Mouse (Mus musculus): ENCODE measurements around the gene 1700122O11Rik. TPM values are rescaled to one million over a fixed set of nuclear protein-coding genes. Genes with fewer than 3 reads are reported as not detected.

Gene 1700122O11Rik
- polyA plus RNA-seq, 1 experiment from 2014 or later = not detected

GRCm38 (mm10) chr17:48001586-48002361 is 36.3 kb downstream of the 1700122O11Rik start:
- Histone ChIP-seq H3K4me2 (replicated peaks; ENCODE audit: low read depth, low read length) (peak overlapping the region; percentile 49), H3K27ac (ENCODE audit: low read length) (peak overlapping the region; percentile 90), H3K4me1 (ENCODE audit: control insufficient read depth, insufficient read depth, low read length) (peaks cover 28% of the 10 kb centered on the region), H3K9ac (replicated peaks; ENCODE audit: low read depth, low read length) (no peak overlapping the region), H3K9me3 (ENCODE audit: control insufficient read depth, low read depth, low read length) (no peaks in the 10 kb centered on the region), H3K36me3 (ENCODE audit: control insufficient read depth, insufficient read depth, low read length) (no peaks in the 10 kb centered on the region), H3K27me3 (ENCODE audit: control insufficient read depth, insufficient read depth, low read length) (no peaks in the 10 kb centered on the region), H3K4me3 (ENCODE audit: low read depth, low read length) (peak overlapping the region; percentile 16)
- peak; percentile 90 for ATAC-seq (ENCODE audit: insufficient number of reproducible peaks, insufficient read depth, low FRiP score, low read depth)
- 8% methylated on average over 21 of the region's 21 CpGs for WGBS

- Histone ChIP-seq H3K27me3 (ENCODE audit: control insufficient read depth, insufficient read depth, low read length) (no peaks in the 10 kb centered on the region), H3K4me1 (ENCODE audit: control insufficient read depth, insufficient read depth, low read length) (peaks cover 26% of the 10 kb centered on the region), H3K4me2 (replicated peaks; ENCODE audit: low read depth, low read length) (peak overlapping the region; percentile 49), H3K36me3 (ENCODE audit: control insufficient read depth, insufficient read depth, low read length) (no peaks in the 10 kb centered on the region), H3K4me3 (ENCODE audit: low read depth, low read length) (peak overlapping the region; percentile 16; the same call in 1 of the 2 replicates), H3K9ac (replicated peaks; ENCODE audit: low read depth, low read length) (no peak overlapping the region), H3K9me3 (ENCODE audit: control insufficient read depth, low read depth, low read length) (no peaks in the 10 kb centered on the region), H3K27ac (ENCODE audit: low read length) (peak overlapping the region; percentile 85; the same call in 1 of the 2 replicates)
- WGBS = 4% methylated on average over 7 of the region's 7 CpGs
- no peak; the same call in 1 of the 2 replicates for ATAC-seq (ENCODE audit: insufficient number of reproducible peaks, insufficient read depth, low FRiP score, low read depth)
Measured at GRCm38 (mm10) chr17:48001157-48001556, 36.9 kb downstream of the 1700122O11Rik start.

GRCm38 (mm10) chr17:47999812-48000211 is 38.3 kb downstream of the 1700122O11Rik start:
- no peak overlapping the region for H3K4me2 ChIP-seq (replicated peaks; ENCODE audit: low read depth, low read length)
- 39% methylated on average over 3 of the region's 3 CpGs for WGBS
- peak; percentile 35; the same call in 1 of the 2 replicates for ATAC-seq (ENCODE audit: insufficient number of reproducible peaks, insufficient read depth, low FRiP score, low read depth)

GRCm38 (mm10) chr17:47999403-47999802 is 38.7 kb downstream of the 1700122O11Rik start:
- ATAC-seq (ENCODE audit: insufficient number of reproducible peaks, insufficient read depth, low FRiP score, low read depth) = no peak
- Histone ChIP-seq H3K4me3 (ENCODE audit: low read depth, low read length) (no peak overlapping the region), H3K9me3 (ENCODE audit: control insufficient read depth, low read depth, low read length) (no peaks in the 10 kb centered on the region), H3K4me1 (ENCODE audit: control insufficient read depth, insufficient read depth, low read length) (peaks cover 16% of the 10 kb centered on the region), H3K27ac (ENCODE audit: low read length) (peak overlapping the region; percentile 27; the same call in 1 of the 2 replicates), H3K9ac (replicated peaks; ENCODE audit: low read depth, low read length) (no peak overlapping the region), H3K27me3 (ENCODE audit: control insufficient read depth, insufficient read depth, low read length) (no peaks in the 10 kb centered on the region), H3K36me3 (ENCODE audit: control insufficient read depth, insufficient read depth, low read length) (no peaks in the 10 kb centered on the region), H3K4me2 (replicated peaks; ENCODE audit: low read depth, low read length) (no peak overlapping the region)
- whole genome bisulfite sequencing = 45% methylated on average over 6 of the region's 6 CpGs

More at GRCm38 (mm10) chr17:47999812-48000211, 38.3 kb downstream of the 1700122O11Rik start:
- no peaks in the 10 kb centered on the region for H3K36me3 ChIP-seq (ENCODE audit: control insufficient read depth, insufficient read depth, low read length)
- H3K4me3 ChIP-seq (ENCODE audit: low read depth, low read length) = no peak overlapping the region
- peak overlapping the region; percentile 28; the same call in 1 of the 2 replicates for H3K27ac ChIP-seq (ENCODE audit: low read length)
- H3K27me3 ChIP-seq (ENCODE audit: control insufficient read depth, insufficient read depth, low read length) = no peaks in the 10 kb centered on the region
- peaks cover 20% of the 10 kb centered on the region for H3K4me1 ChIP-seq (ENCODE audit: control insufficient read depth, insufficient read depth, low read length)
- no peaks in the 10 kb centered on the region for H3K9me3 ChIP-seq (ENCODE audit: control insufficient read depth, low read depth, low read length)
- H3K9ac ChIP-seq (replicated peaks; ENCODE audit: low read depth, low read length) = no peak overlapping the region

- H3K27ac ChIP-seq (ENCODE audit: low read length) = no peak overlapping the region
- no peak overlapping the region for H3K4me2 ChIP-seq (replicated peaks; ENCODE audit: low read depth, low read length)
- no peak for ATAC-seq (ENCODE audit: insufficient number of reproducible peaks, insufficient read depth, low FRiP score, low read depth)
- H3K9me3 ChIP-seq (ENCODE audit: control insufficient read depth, low read depth, low read length) = no peaks in the 10 kb centered on the region
- peaks cover 15% of the 10 kb centered on the region for H3K4me1 ChIP-seq (ENCODE audit: control insufficient read depth, insufficient read depth, low read length)
- no peak overlapping the region for H3K4me3 ChIP-seq (ENCODE audit: low read depth, low read length)
- no peaks in the 10 kb centered on the region for H3K36me3 ChIP-seq (ENCODE audit: control insufficient read depth, insufficient read depth, low read length)
- H3K9ac ChIP-seq (replicated peaks; ENCODE audit: low read depth, low read length) = no peak overlapping the region
- WGBS = 29% methylated on average over 3 of the region's 3 CpGs
- no peaks in the 10 kb centered on the region for H3K27me3 ChIP-seq (ENCODE audit: control insufficient read depth, insufficient read depth, low read length)
Measured at GRCm38 (mm10) chr17:47997806-47998205, 40.3 kb downstream of the 1700122O11Rik start.

GRCm38 (mm10) chr17:47990392-47991123 is 47.5 kb downstream of the 1700122O11Rik start:
- Histone ChIP-seq H3K9ac (replicated peaks; ENCODE audit: low read depth, low read length) (no peak overlapping the region), H3K9me3 (ENCODE audit: control insufficient read depth, low read depth, low read length) (no peaks in the 10 kb centered on the region), H3K36me3 (ENCODE audit: control insufficient read depth, insufficient read depth, low read length) (no peaks in the 10 kb centered on the region), H3K4me1 (ENCODE audit: control insufficient read depth, insufficient read depth, low read length) (peaks cover 32% of the 10 kb centered on the region), H3K4me2 (replicated peaks; ENCODE audit: low read depth, low read length) (no peak overlapping the region), H3K27me3 (ENCODE audit: control insufficient read depth, insufficient read depth, low read length) (no peaks in the 10 kb centered on the region), H3K4me3 (ENCODE audit: low read depth, low read length) (no peak overlapping the region), H3K27ac (ENCODE audit: low read length) (peak overlapping the region; percentile 66; the same call in 1 of the 2 replicates)
- 39% methylated on average over 10 of the region's 10 CpGs for WGBS
- ATAC-seq (ENCODE audit: insufficient number of reproducible peaks, insufficient read depth, low FRiP score, low read depth) = peak; percentile 47

- no peaks in the 10 kb centered on the region for H3K36me3 ChIP-seq (ENCODE audit: control insufficient read depth, insufficient read depth, low read length)
- no peak overlapping the region for H3K9ac ChIP-seq (replicated peaks; ENCODE audit: low read depth, low read length)
- no peak overlapping the region for H3K4me2 ChIP-seq (replicated peaks; ENCODE audit: low read depth, low read length)
- WGBS = 11% methylated on average over 8 of the region's 8 CpGs
- peaks cover 32% of the 10 kb centered on the region for H3K4me1 ChIP-seq (ENCODE audit: control insufficient read depth, insufficient read depth, low read length)
- no peaks in the 10 kb centered on the region for H3K27me3 ChIP-seq (ENCODE audit: control insufficient read depth, insufficient read depth, low read length)
- H3K9me3 ChIP-seq (ENCODE audit: control insufficient read depth, low read depth, low read length) = no peaks in the 10 kb centered on the region
- peak overlapping the region; percentile 66; the same call in 1 of the 2 replicates for H3K27ac ChIP-seq (ENCODE audit: low read length)
- peak; percentile 59 for ATAC-seq (ENCODE audit: insufficient number of reproducible peaks, insufficient read depth, low FRiP score, low read depth)
- no peak overlapping the region for H3K4me3 ChIP-seq (ENCODE audit: low read depth, low read length)
Measured at GRCm38 (mm10) chr17:47989951-47990378, 48.1 kb downstream of the 1700122O11Rik start.

GRCm38 (mm10) chr17:47988811-47989210 is 49.3 kb downstream of the 1700122O11Rik start:
- H3K4me2 ChIP-seq (replicated peaks; ENCODE audit: low read depth, low read length) = no peak overlapping the region
- no peaks in the 10 kb centered on the region for H3K36me3 ChIP-seq (ENCODE audit: control insufficient read depth, insufficient read depth, low read length)
- peaks cover 32% of the 10 kb centered on the region for H3K4me1 ChIP-seq (ENCODE audit: control insufficient read depth, insufficient read depth, low read length)
- H3K27me3 ChIP-seq (ENCODE audit: control insufficient read depth, insufficient read depth, low read length) = no peaks in the 10 kb centered on the region
- no peak for ATAC-seq (ENCODE audit: insufficient number of reproducible peaks, insufficient read depth, low FRiP score, low read depth)
- no peak overlapping the region for H3K9ac ChIP-seq (replicated peaks; ENCODE audit: low read depth, low read length)
- H3K27ac ChIP-seq (ENCODE audit: low read length) = no peak overlapping the region
- no peaks in the 10 kb centered on the region for H3K9me3 ChIP-seq (ENCODE audit: control insufficient read depth, low read depth, low read length)
- no peak overlapping the region for H3K4me3 ChIP-seq (ENCODE audit: low read depth, low read length)
- WGBS = 37% methylated on average over 8 of the region's 8 CpGs

All from stomach, embryonic 14.5 days (tissue).